Mouse (Mus musculus) embryonic fibroblast, embryonic 13.5 days (primary cell): ENCODE results near the gene Gtf2e1.

ENCODE experiments used
- CTCF ChIP-seq: IDR thresholded peaks from 2 replicates; pipeline ENCODE4 v1.5.1; 2011; ENCODE audit warnings: mild to moderate bottlenecking, control low read depth, low read length, moderate library complexity, borderline replicate concordance; ENCODE audit not compliant: insufficient read depth
- POLR2A ChIP-seq: IDR thresholded peaks from 2 replicates; pipeline ENCODE4 v1.6.1; 2011; ENCODE audit warnings: low read depth, mild to moderate bottlenecking, control low read depth, low read length, moderate library complexity

DNA sequence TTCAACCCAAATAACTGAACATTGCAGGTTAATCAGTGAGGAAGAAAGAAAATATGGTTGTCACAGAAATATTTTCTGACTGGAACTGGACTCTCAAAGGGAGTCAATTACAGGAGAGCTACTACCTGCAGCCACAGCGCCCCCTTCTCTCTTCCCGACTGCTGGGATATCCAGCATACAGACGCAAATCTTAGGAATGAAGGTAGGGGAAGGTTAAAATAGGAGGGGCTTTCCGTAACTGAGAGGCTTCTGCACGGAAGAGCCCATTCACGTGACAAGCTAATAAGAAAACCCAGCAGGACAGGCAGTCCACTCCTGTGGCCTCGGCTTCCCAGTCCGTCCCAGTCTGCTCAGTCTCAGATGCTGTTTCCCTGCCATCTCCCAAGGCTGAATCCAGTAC lies 24.9 kb downstream of the Gtf2e1 start:
- no peak for TF ChIP-seq CTCF
- TF ChIP-seq POLR2A = no peak
